32 mouse cellular contexts compared by ENCODE assay signal in genomic region chr9:74023922-74024321, GRCm38 (mm10). TPM values are rescaled to one million over a fixed set of nuclear protein-coding genes. Genes with fewer than 3 reads are reported as not detected.
DNase-seq lines count a peak whose midpoint lies in the region; ATAC-seq and TF ChIP-seq lines count a peak whose summit lies in the region.
"Had no signal": no experiment of that assay in that cellular context is flagged by ENCODE, and none has a peak within 500 bp of the region (broad histone marks: within the 10 kb centered on the region; RNA-seq: fewer than 3 reads in every experiment).

No protein-coding gene starts in this region.

- WGBS in heart, postnatal 0 days: 62% methylated on average over 3 of the region's 3 CpGs
- 57% methylated on average over 3 of the region's 3 CpGs for WGBS in lung, embryonic 14.5 days

- H3K27ac ChIP-seq in heart, postnatal 0 days (ENCODE audit: low read depth): no peak overlapping the region
- no peak overlapping the region for H3K27ac ChIP-seq in lung, embryonic 14.5 days (ENCODE audit: low read depth)
- H3K27ac ChIP-seq: embryonic facial prominence, embryonic 13.5 days; hindbrain, embryonic 13.5 days; liver, embryonic 13.5 days; midbrain, embryonic 10.5 days; midbrain, embryonic 15.5 days; neural tube, embryonic 12.5 days had no signal

- peak; percentile 21; the same call in 1 of the 2 replicates for TF ChIP-seq CTCF in heart, postnatal 0 days (IDR thresholded peaks at IDR 0.05; ENCODE audit: low read depth)
- TF ChIP-seq CTCF in lung, embryonic 14.5 days (IDR thresholded peaks at IDR 0.05; ENCODE audit: low read depth): no peak; the same call in 1 of the 2 replicates
- TF ChIP-seq CTCF in E14TG2a.4 (conservative IDR thresholded peaks at IDR 0.05; ENCODE audit: low read length): peak; percentile 32

- ATAC-seq in heart, postnatal 0 days (ENCODE audit: insufficient read depth, low read depth): no peak
- no peak for ATAC-seq in lung, embryonic 14.5 days (ENCODE audit: insufficient read depth)
- ATAC-seq: midbrain, embryonic 15.5 days had no signal

- H3K4me1 ChIP-seq in heart, postnatal 0 days (ENCODE audit: control insufficient read depth, insufficient read depth): no peaks in the 10 kb centered on the region; the same call in 1 of the 2 replicates
- H3K4me1 ChIP-seq in lung, embryonic 14.5 days (ENCODE audit: insufficient read depth): no peaks in the 10 kb centered on the region
- H3K4me1 ChIP-seq in E14TG2a.4 (replicated peaks; ENCODE audit: low read depth, low read length): 0 out of 2 replicates have a peak, but pooled peaks cover 8% of the 10 kb centered on the region
- H3K4me1 ChIP-seq: embryonic facial prominence, embryonic 13.5 days; hindbrain, embryonic 13.5 days; liver, embryonic 13.5 days; midbrain, embryonic 15.5 days; neural tube, embryonic 12.5 days had no signal

- TF ChIP-seq EP300 in heart, postnatal 0 days (IDR thresholded peaks at IDR 0.05; ENCODE audit: low read depth): no peak

- no peak overlapping the region for H3K4me2 ChIP-seq in heart, postnatal 0 days (ENCODE audit: low read depth, low read length)
- no peak overlapping the region for H3K4me2 ChIP-seq in lung, embryonic 14.5 days
- H3K4me2 ChIP-seq: embryonic facial prominence, embryonic 13.5 days; hindbrain, embryonic 13.5 days; liver, embryonic 13.5 days; midbrain, embryonic 15.5 days; neural tube, embryonic 12.5 days had no signal

- DNase-seq in heart, postnatal 0 days (ENCODE audit: low spot score): no peak
- no peak for DNase-seq in heart, postnatal 14 days
- peak; percentile 5 for DNase-seq in lung, embryonic 14.5 days
- DNase-seq in lung, postnatal 25 days (ENCODE audit: low spot score): no peak
- DNase-seq in ZHBTc4 (ENCODE audit: low read depth, low spot score): peak; percentile 11
- no peak for DNase-seq in ovary, adult 18-20 months (ENCODE audit: low spot score)
- DNase-seq: adrenal gland, adult 8-10 months; B cell, adult 2 months; cerebellum, adult 8-10 months; cerebellum, postnatal 36 days; gastrocnemius, postnatal 10 days; heart, postnatal 36 days; kidney, adult 11 months; kidney, postnatal 25 days; layer of hippocampus, postnatal 36 days; left cerebral cortex, postnatal 4 days; liver, embryonic 13.5 days; lung, adult 2 months; lung, postnatal 14 days; spleen, adult 18-20 months; thymus, adult 18-20 months; thymus, postnatal 25 days had no signal

- H3K9me3 ChIP-seq in heart, postnatal 0 days (replicated peaks; ENCODE audit: control insufficient read depth, low read length): 0 out of 2 replicates have a peak, but pooled peaks cover 3% of the 10 kb centered on the region
- no peaks in the 10 kb centered on the region for H3K9me3 ChIP-seq in lung, embryonic 14.5 days (ENCODE audit: low read depth, low read length)
- H3K9me3 ChIP-seq in E14TG2a.4 (ENCODE audit: low read length): no peaks in the 10 kb centered on the region
- H3K9me3 ChIP-seq: embryonic facial prominence, embryonic 13.5 days; hindbrain, embryonic 13.5 days; liver, embryonic 13.5 days; midbrain, embryonic 10.5 days; midbrain, embryonic 15.5 days; neural tube, embryonic 12.5 days had no signal

- H3K4me3 ChIP-seq in heart, postnatal 0 days (ENCODE audit: low read depth, low read length): no peak overlapping the region
- no peak overlapping the region for H3K4me3 ChIP-seq in lung, embryonic 14.5 days (ENCODE audit: low read depth, low read length)
- no peak overlapping the region for H3K4me3 ChIP-seq in E14TG2a.4 (replicated peaks; ENCODE audit: low read length)
- H3K4me3 ChIP-seq: embryonic facial prominence, embryonic 13.5 days; erythroblast, embryonic 14.5 days; hindbrain, embryonic 13.5 days; liver, embryonic 13.5 days; midbrain, embryonic 10.5 days; midbrain, embryonic 15.5 days; myocyte; neural tube, embryonic 12.5 days had no signal

- H3K27me3 ChIP-seq in heart, postnatal 0 days (ENCODE audit: control insufficient read depth, insufficient read depth, low read length): no peaks in the 10 kb centered on the region
- no peaks in the 10 kb centered on the region for H3K27me3 ChIP-seq in lung, embryonic 14.5 days (ENCODE audit: insufficient read depth, low read length)
- peaks cover 7% of the 10 kb centered on the region; the same call in 1 of the 2 replicates for H3K27me3 ChIP-seq in E14TG2a.4 (ENCODE audit: insufficient read depth, low read length)
- H3K27me3 ChIP-seq: embryonic facial prominence, embryonic 13.5 days; hindbrain, embryonic 13.5 days; liver, embryonic 13.5 days; midbrain, embryonic 15.5 days; neural tube, embryonic 12.5 days had no signal

- H3K36me3 ChIP-seq in heart, postnatal 0 days (replicated peaks; ENCODE audit: control insufficient read depth, insufficient read depth, low read length): no peaks in the 10 kb centered on the region
- no peaks in the 10 kb centered on the region for H3K36me3 ChIP-seq in lung, embryonic 14.5 days (ENCODE audit: insufficient read depth)
- H3K36me3 ChIP-seq in E14TG2a.4 (ENCODE audit: insufficient read depth, low read length): no peaks in the 10 kb centered on the region
- H3K36me3 ChIP-seq: embryonic facial prominence, embryonic 13.5 days; hindbrain, embryonic 13.5 days; liver, embryonic 13.5 days; midbrain, embryonic 10.5 days; midbrain, embryonic 15.5 days; neural tube, embryonic 12.5 days had no signal

- no peak overlapping the region for H3K9ac ChIP-seq in heart, postnatal 0 days (replicated peaks; ENCODE audit: low read depth, low read length)
- no peak overlapping the region for H3K9ac ChIP-seq in lung, embryonic 14.5 days
- H3K9ac ChIP-seq: embryonic facial prominence, embryonic 13.5 days; hindbrain, embryonic 13.5 days; liver, embryonic 13.5 days; midbrain, embryonic 15.5 days; neural tube, embryonic 12.5 days had no signal

- intact Hi-C loops in heart, postnatal 14 days (cut with DNase I): no loop called here

RNA-seq across cellular contexts. Expression of gene Unc13c, which starts 55.2 kb away (rescaled TPM):
- 0.88 and 1.7 TPM in 2 replicates for total RNA-seq in heart, postnatal 0 days (2014; rRNA removed; ENCODE audit: low replicate concordance)
- 0.57 and 0.66 TPM in 2 replicates for polyA plus RNA-seq in heart, postnatal 0 days (2015; fragmentation: Nextera tagmentation; extraction: Ambion mirVana)
- total RNA-seq in heart, postnatal 14 days (2021): under 1 TPM; 0.44 to 0.50 TPM
- 0.18 and 0.34 TPM in 2 replicates for polyA plus RNA-seq in lung, embryonic 14.5 days (2014; fragmentation: Nextera tagmentation; extraction: Ambion mirVana)
- total RNA-seq: megakaryocyte progenitor cell, adult 5-6 weeks; MEL had no signal
- polyA plus RNA-seq: erythroblast, embryonic 14.5 days; lung, adult 2 months had no signal

Comparison
In these comparisons a context has a peak if more than half of its experiments do, and no peak if none do; other contexts are left out.
1. DNase-seq: peak in lung, embryonic 14.5 days (single experiment) and ZHBTc4 (single experiment); none in heart, postnatal 0 days (single experiment), heart, postnatal 14 days (0 of 2), lung, postnatal 25 days (single experiment) and ovary, adult 18-20 months (single experiment).